Mouse (Mus musculus): ENCODE data around the gene Selenbp1.

Gene Selenbp1

GRCm38 (mm10) chr3:94960322-94960721 is 27.5 kb downstream of the Selenbp1 start:
- in situ Hi-C loops (cut with MboI; ENCODE audit: low pct_unique_long_range_greater_than_20kb in 1 of 2, low sequenced_read_pairs in 2 of 2, unreplicated experiment in 1 of 2) = no loop called here

GRCm38 (mm10) chr3:94964989-94965388 is 32.1 kb downstream of the Selenbp1 start:
- in situ Hi-C loops (cut with MboI; ENCODE audit: low pct_unique_long_range_greater_than_20kb in 1 of 2, low sequenced_read_pairs in 2 of 2, unreplicated experiment in 1 of 2) = no loop called here

GRCm38 (mm10) chr3:94965878-94966277 is 33.0 kb downstream of the Selenbp1 start:
- in situ Hi-C loops (cut with MboI; ENCODE audit: low pct_unique_long_range_greater_than_20kb in 1 of 2, low sequenced_read_pairs in 2 of 2, unreplicated experiment in 1 of 2) = no loop called here

- in situ Hi-C loops (cut with MboI; ENCODE audit: low pct_unique_long_range_greater_than_20kb in 1 of 2, low sequenced_read_pairs in 2 of 2, unreplicated experiment in 1 of 2) = no loop called here
Observed at GRCm38 (mm10) chr3:94972552-94972951, 39.7 kb downstream of the Selenbp1 start.

DNA sequence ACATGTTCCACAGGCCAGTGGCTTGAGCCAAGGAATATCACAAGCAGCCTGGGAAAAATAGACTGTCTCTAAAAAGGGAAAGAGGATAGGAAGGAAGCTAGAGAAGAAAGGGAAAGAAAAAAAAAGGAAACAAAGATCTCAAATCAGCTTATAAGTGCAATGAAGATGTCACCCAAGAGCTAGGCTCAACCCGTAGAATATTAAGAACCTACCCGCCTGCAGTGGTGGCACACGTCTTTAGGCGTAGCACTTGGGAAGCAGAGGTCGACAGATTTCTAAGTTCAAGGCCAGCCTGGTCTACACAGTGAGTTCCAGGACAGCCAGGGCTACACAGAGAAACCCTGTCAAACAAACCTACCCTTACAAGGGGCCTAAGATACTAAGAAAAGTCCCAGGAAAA is 40.8 kb downstream of the Selenbp1 start:
- in situ Hi-C loops (cut with MboI; ENCODE audit: low pct_unique_long_range_greater_than_20kb in 1 of 2, low sequenced_read_pairs in 2 of 2, unreplicated experiment in 1 of 2) = no loop called here

GRCm38 (mm10) chr3:94974026-94974527 is 41.2 kb downstream of the Selenbp1 start:
- in situ Hi-C loops (cut with MboI; ENCODE audit: low pct_unique_long_range_greater_than_20kb in 1 of 2, low sequenced_read_pairs in 2 of 2, unreplicated experiment in 1 of 2) = no loop called here

GRCm38 (mm10) chr3:94974528-94975422 is 41.9 kb downstream of the Selenbp1 start, which contains the start of gene Pi4kb:
Pi4kb (plus strand) TSS chr3:94974731.
- in situ Hi-C loops (cut with MboI; ENCODE audit: low pct_unique_long_range_greater_than_20kb in 1 of 2, low sequenced_read_pairs in 2 of 2, unreplicated experiment in 1 of 2) = no loop called here

DNA sequence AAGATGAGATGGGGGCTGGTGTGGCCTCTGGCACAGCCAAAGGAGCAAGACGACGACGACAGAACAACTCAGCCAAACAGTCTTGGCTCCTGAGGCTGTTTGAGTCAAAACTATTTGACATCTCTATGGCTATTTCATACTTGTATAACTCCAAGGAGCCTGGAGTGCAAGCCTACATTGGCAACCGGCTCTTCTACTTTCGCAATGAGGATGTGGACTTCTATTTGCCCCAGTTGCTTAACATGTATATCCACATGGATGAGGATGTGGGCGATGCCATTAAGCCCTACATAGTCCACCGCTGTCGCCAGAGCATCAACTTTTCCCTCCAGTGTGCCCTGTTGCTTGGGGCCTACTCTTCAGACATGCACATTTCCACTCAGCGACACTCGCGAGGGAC is 51.5 kb downstream of the Selenbp1 start:
- in situ Hi-C loops (cut with MboI; ENCODE audit: low pct_unique_long_range_greater_than_20kb in 1 of 2, low sequenced_read_pairs in 2 of 2, unreplicated experiment in 1 of 2) = no loop called here

DNA sequence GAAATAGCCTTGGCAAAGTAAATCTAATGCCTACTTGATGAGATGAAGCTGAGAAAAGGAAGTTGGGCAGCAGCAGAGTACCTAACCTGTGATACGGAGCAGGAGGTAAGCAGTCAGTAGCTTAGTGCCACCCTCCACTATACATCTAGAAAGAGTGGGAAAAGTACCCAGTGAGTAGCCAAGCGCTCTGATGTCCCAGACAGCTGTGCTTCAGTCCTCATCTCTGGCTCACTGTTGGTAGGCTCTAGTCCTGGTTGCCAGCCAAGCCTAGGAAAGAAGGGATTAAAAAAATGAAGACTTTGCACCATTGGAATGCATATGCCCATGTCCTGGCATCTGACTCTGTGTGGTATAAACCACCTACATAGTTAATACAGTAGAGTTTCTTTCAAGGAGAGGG is 52.7 kb downstream of the Selenbp1 start:
- in situ Hi-C loops (cut with MboI; ENCODE audit: low pct_unique_long_range_greater_than_20kb in 1 of 2, low sequenced_read_pairs in 2 of 2, unreplicated experiment in 1 of 2) = no loop called here

GRCm38 (mm10) chr3:94987578-94987977 is 54.7 kb downstream of the Selenbp1 start:
- in situ Hi-C loops (cut with MboI; ENCODE audit: low pct_unique_long_range_greater_than_20kb in 1 of 2, low sequenced_read_pairs in 2 of 2, unreplicated experiment in 1 of 2) = no loop called here

- in situ Hi-C loops (cut with MboI; ENCODE audit: low pct_unique_long_range_greater_than_20kb in 1 of 2, low sequenced_read_pairs in 2 of 2, unreplicated experiment in 1 of 2) = no loop called here
Observed at GRCm38 (mm10) chr3:94989159-94989761, 56.4 kb downstream of the Selenbp1 start.

All from mouse embryonic stem cell (cell line).